Mouse (Mus musculus) kidney, embryonic 16.5 days (tissue): Measurements from ENCODE around the gene C1qb. TPM values are rescaled to one million over a fixed set of nuclear protein-coding genes. Genes with fewer than 3 reads are reported as not detected.

Experiments
- ATAC-seq: fragments of 200-750 bp; cut with Nextera tagmentation; 2 replicates; pipeline ENCODE4 v1.8.0; 2017; ENCODE audit warnings: moderate TSS enrichment; ENCODE audit not compliant: low FRiP score, low TSS enrichment
- H3K27ac ChIP-seq: fragments of 300-500 bp; sonication (generic); 2 replicates; pipeline ENCODE4 v1.5.1; 2014; ENCODE audit warnings: low read length
- H3K27me3 ChIP-seq: fragments of 300-500 bp; sonication (generic); 2 replicates; pipeline ENCODE4 v1.6.1; 2014; ENCODE audit warnings: low read length, control low read depth, mixed read lengths; ENCODE audit not compliant: insufficient read depth
- H3K36me3 ChIP-seq: fragments of 300-500 bp; sonication (generic); 2 replicates; pipeline ENCODE4 v1.6.1; 2014; ENCODE audit warnings: low read length, control low read depth, mixed read lengths; ENCODE audit not compliant: insufficient read depth
- H3K4me1 ChIP-seq: fragments of 300-500 bp; sonication (generic); 2 replicates; pipeline ENCODE4 v1.6.1; 2014; ENCODE audit warnings: low read length, control low read depth, mixed read lengths; ENCODE audit not compliant: insufficient read depth
- H3K4me2 ChIP-seq: fragments of 300-500 bp; sonication (generic); replicated peaks from 2 replicates; pipeline ENCODE4 v1.6.1; 2014; ENCODE audit warnings: low read depth, low read length
- H3K4me3 ChIP-seq: fragments of 300-500 bp; sonication (generic); 2 replicates; pipeline ENCODE4 v1.5.1; 2014; ENCODE audit warnings: mild to moderate bottlenecking, low read length
- H3K9ac ChIP-seq: fragments of 300-500 bp; sonication (generic); replicated peaks from 2 replicates; pipeline ENCODE4 v1.6.1; 2014; ENCODE audit warnings: low read length
- H3K9me3 ChIP-seq: fragments of 300-500 bp; sonication (generic); 2 replicates; pipeline ENCODE4 v1.6.1; 2016; ENCODE audit warnings: low read length, control low read depth
- WGBS: fragments of 180-500 bp; shearing (Covaris S2); extraction: QIAGEN DNeasy Blood & Tissue Kit; methylation state at CpG from one replicate; pipeline ENCODE4 v1.1.7; 2014; 5-methylcytosine and 5-hydroxymethylcytosine counted together
- polyA plus RNA-seq: library from polyadenylated mRNA; unstranded; fragments of >200 nt; fragmentation: Nextera tagmentation; extraction: Ambion mirVana; gene quantifications from 2 replicates; pipeline ENCODE4 v1.2.1, GENCODE M21; 2015

The C1qb gene
- polyA plus RNA-seq, 1 experiment from 2014 or later, result 40.1 TPM

DNA sequence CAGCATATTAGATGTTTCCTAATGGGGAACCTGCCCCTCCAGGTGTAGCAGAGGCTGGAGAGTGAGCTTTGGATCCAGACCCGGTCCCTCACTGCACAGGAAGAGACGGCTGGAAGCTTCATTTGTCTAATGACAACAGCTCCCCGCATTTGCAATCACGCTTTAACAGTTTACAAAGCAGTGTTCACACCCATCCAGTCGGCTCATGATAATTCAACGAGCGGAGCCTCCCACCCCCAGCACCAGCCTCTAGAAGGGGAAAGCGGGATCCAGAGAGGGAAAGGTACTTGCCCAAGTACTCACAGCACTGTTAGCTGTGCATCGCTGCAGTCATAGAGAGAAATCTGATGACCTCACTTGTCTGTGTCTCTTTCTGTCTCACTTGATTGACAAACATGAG is 47.5 kb downstream of the C1qb start:
- WGBS, result 63% methylated on average over 9 of the region's 9 CpGs
- no peak for ATAC-seq

DNA sequence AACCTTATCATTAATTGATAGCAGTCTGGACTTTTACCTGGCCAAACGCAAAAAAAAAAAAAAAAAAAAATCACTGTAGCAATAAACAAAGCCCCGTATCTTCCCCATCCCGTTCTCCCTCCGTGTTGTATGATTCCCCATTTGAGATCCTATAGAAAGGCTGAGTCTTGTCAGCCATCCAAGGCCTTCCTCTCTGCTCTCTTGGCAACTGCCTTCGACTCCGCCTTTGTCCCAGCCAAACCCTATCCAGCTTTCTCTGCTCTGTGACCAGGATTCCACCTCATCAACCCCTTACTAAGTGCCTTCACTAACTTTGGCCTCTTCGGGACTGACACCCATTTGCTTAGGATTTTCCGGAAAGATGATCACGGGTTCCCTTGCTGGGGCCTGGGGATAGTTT is 48.0 kb downstream of the C1qb start:
- 79% methylated on average over 9 of the region's 9 CpGs for WGBS

More for the DNA sequence above, 47.5 kb downstream of the C1qb start:
- H3K27ac ChIP-seq, result no peak overlapping the region
- no peak overlapping the region for H3K4me3 ChIP-seq
- H3K4me2 ChIP-seq, result no peak overlapping the region
- no peaks in the 10 kb centered on the region for H3K36me3 ChIP-seq
- no peaks in the 10 kb centered on the region for H3K9me3 ChIP-seq
- H3K4me1 ChIP-seq, result peaks cover 27% of the 10 kb centered on the region
- H3K9ac ChIP-seq, result no peak overlapping the region
- H3K27me3 ChIP-seq, result peaks cover 11% of the 10 kb centered on the region; the same call in 1 of the 2 replicates

DNA sequence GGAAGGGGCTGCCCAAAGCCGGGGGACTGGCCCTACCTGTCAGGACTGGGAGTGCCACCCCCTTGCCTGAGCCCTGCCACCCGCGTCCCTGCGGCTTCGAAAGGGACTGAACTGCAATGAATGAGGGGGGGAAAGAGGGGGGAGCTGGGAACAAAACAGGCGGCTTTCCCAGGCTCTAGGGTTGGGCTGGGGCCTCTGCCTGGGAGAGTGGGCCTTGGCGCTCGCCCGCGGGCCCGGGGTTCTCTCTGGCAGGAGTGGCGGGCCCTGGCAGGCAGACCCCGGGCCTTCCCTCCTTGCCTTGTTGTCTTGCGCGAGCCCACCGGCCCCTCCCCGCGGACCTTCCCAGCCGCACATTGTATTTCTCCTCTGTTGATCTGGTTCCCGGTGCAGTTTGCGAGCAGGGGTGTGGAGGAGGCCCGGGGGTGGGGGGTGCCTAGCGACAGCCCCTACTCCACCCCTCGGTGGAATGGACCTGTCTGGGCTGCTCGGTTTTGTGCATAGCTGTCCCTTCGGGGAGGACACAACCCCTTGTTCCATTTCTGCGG is 49.5 kb downstream of the C1qb start:
- no peaks in the 10 kb centered on the region for H3K36me3 ChIP-seq
- ATAC-seq, result peak; percentile 72
- H3K9ac ChIP-seq, result peak overlapping the region; percentile 89
- 3% methylated on average over 16 of the region's 27 CpGs for WGBS
- H3K9me3 ChIP-seq, result no peaks in the 10 kb centered on the region
- H3K4me3 ChIP-seq, result peak overlapping the region; percentile 81
- peaks cover 33% of the 10 kb centered on the region for H3K4me1 ChIP-seq
- H3K4me2 ChIP-seq, result peak overlapping the region; percentile 98
- H3K27ac ChIP-seq, result peak overlapping the region; percentile 86
- peaks cover 21% of the 10 kb centered on the region; the same call in 1 of the 2 replicates for H3K27me3 ChIP-seq

More for the DNA sequence above, 48.0 kb downstream of the C1qb start:
- H3K9me3 ChIP-seq, result no peaks in the 10 kb centered on the region
- no peak overlapping the region for H3K27ac ChIP-seq
- H3K9ac ChIP-seq, result no peak overlapping the region
- no peak overlapping the region for H3K4me3 ChIP-seq
- peaks cover 15% of the 10 kb centered on the region; the same call in 1 of the 2 replicates for H3K27me3 ChIP-seq
- H3K36me3 ChIP-seq, result no peaks in the 10 kb centered on the region
- peaks cover 28% of the 10 kb centered on the region for H3K4me1 ChIP-seq
- H3K4me2 ChIP-seq, result no peak overlapping the region
- no peak for ATAC-seq

DNA sequence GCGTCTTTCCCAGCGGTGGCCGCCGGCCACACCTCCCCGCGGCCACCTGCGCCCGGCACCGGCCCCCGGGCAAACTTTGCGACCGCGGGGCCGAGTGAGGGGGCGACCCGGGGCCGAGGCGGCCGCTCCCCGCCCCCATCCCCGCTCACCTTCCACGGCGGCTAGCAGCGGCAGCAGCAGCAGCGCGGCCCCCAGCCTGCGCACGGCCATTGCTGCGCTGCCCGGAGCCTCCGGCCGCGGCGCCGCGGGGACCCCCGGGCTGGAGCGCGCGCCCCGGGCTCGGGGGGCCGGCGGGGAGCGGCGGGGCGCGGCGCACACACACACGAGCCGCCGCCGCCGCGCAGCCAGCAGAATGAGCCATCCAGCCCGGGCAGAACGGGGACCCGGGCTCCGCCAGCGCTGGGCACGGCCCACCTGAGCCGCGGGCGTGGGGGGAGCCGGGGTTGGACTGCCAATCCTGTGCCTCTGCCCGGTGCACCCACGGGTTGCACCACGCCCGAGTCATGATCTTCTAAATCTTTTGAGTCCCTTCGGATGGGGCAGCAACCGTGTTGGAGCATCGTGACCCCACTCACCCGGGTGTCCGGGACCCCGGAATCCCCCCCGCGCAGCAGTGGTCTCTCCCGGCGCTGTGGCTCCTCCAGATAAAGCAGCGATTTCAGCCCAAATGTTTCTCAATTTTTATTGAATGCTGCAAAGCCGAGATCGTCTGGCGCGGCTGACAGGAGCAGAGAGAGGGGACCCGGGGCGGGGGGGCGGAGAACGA is 50.2 kb downstream of the C1qb start, which contains the start of gene Ephb2:
Gene Ephb2 (minus strand): TSS at position 368 of the 766 bp plus-strand sequence.
- Histone ChIP-seq H3K36me3 (no peaks in the 10 kb centered on the region), H3K27me3 (peaks cover 24% of the 10 kb centered on the region; the same call in 1 of the 2 replicates)
- WGBS, result under 1% methylated on average over 73 of the region's 88 CpGs

DNA sequence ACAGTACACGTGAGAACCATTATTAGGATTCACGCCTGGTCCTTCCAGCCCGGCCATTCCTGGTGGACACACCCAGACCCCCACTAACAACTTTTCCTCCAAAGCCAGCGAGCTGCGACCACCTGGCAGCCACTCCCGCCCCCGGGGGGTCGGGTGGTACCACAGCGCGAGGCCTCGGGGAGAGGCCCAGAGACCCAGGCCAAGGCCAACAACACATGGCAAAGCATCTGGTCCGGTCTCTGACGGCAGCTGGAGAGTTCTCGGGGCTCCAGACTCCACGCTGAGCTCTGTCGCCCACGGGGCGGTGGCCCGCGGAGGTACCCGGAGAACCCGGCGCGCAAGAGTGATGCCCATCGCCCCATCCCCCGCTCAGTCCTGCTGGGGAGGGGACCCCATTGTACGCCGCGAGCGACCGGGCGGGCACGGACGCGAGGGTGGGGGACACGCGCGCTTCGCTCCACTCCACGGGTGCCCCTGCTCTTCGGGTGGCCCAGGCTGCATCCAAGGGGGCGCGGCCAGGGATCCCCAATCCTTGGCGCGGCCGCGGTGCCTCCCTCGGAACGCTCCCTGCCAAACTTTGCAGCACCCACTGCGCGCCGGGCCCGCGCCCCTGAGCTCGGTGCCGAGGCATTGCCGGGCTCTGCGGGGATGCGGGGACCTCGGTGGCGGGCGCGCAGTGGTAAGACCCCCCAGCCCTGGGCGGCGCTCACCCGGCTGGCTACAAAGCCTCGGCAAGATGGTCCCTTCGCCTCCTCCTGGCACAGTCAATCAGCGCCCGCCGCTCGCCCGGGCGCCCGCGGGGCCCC is 51.0 kb downstream of the C1qb start:
- H3K36me3 ChIP-seq, result no peaks in the 10 kb centered on the region
- H3K9me3 ChIP-seq, result no peaks in the 10 kb centered on the region
- H3K27ac ChIP-seq, result no peak overlapping the region
- H3K4me3 ChIP-seq, result peak overlapping the region; percentile 81
- H3K4me2 ChIP-seq, result peak overlapping the region; percentile 98
- H3K9ac ChIP-seq, result peak overlapping the region; percentile 89
- under 1% methylated on average over 65 of the region's 76 CpGs for WGBS
- peaks cover 38% of the 10 kb centered on the region for H3K4me1 ChIP-seq
- ATAC-seq, result peak; percentile 21; the same call in 1 of the 2 replicates
- H3K27me3 ChIP-seq, result peaks cover 24% of the 10 kb centered on the region; the same call in 1 of the 2 replicates

More for the DNA sequence above, 50.2 kb downstream of the C1qb start, which contains the start of gene Ephb2:
- H3K4me2 ChIP-seq, result peak within 1 kb of the TSS; percentile 98
- peak within 1 kb of the TSS; percentile 89 for H3K9ac ChIP-seq
- peaks cover 32% of the 10 kb centered on the region for H3K4me1 ChIP-seq
- peak within 1 kb of the TSS; percentile 81 for H3K4me3 ChIP-seq
- ATAC-seq, result peak; percentile 77
- H3K27ac ChIP-seq, result peak within 1 kb of the TSS; percentile 86
- no peaks in the 10 kb centered on the region for H3K9me3 ChIP-seq

DNA sequence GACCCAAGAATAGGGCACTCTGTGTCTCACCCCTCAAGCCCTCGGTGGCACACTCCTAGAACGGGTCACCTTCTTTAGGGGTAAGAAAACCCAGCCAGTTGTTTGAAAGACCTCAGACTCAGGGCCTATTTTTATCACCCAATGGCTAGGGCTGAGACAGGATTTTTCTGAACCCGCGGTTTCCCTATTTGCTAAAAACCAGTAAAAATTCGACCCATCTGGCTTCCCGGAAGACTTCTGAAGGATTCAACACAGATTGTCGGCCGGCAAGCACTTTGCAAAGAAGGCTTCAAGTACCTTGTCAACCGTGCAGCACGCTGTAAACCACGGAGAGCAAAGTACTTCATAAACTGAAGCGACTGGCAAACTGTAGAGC is 51.6 kb downstream of the C1qb start:
- peaks cover 24% of the 10 kb centered on the region; the same call in 1 of the 2 replicates for H3K27me3 ChIP-seq

DNA sequence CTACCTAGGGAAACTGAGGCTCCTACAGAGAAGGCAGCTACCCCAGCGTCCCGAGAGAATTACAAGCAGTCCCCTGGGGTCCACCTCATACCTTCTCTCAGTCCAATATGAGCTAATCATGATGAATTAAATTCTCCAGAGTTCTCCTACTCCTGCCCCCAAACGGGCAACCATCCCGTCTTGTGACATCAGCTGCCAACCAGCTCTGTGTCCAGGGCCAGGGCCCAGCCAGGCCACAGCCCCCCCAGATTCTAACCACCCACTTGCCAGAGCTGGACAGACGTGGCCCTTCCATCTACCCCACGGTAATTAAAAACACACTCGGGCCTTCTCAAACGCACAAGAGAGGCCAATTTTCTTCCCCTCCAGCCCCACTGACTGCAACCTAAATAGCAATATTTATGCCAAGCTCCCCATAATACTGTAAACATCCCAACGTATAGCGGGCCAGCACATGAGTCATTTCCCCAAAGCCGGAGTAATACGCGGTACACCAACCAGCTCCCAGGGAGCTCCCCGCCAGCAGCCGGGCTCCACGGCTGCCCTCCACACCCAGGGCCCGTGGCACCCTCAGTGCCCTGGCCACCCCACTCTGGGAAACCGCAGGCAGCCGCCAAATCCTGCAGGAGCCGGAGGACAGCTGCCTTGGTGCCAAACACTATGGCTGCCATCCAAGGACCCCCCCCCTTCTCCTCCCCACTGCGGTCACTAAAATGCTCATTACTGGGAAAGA is 52.2 kb downstream of the C1qb start:
- WGBS, result 67% methylated on average over 21 of the region's 21 CpGs
- peaks cover 24% of the 10 kb centered on the region; the same call in 1 of the 2 replicates for H3K27me3 ChIP-seq
- no peak overlapping the region for H3K27ac ChIP-seq
- peak overlapping the region; percentile 98 for H3K4me2 ChIP-seq
- ATAC-seq, result no peak
- no peaks in the 10 kb centered on the region for H3K9me3 ChIP-seq
- H3K36me3 ChIP-seq, result no peaks in the 10 kb centered on the region
- H3K4me1 ChIP-seq, result peaks cover 50% of the 10 kb centered on the region
- H3K4me3 ChIP-seq, result peak overlapping the region; percentile 81; the same call in 1 of the 2 replicates
- no peak overlapping the region for H3K9ac ChIP-seq

More for the DNA sequence above, 51.6 kb downstream of the C1qb start:
- peaks cover 44% of the 10 kb centered on the region for H3K4me1 ChIP-seq
- peak overlapping the region; percentile 81 for H3K4me3 ChIP-seq
- H3K4me2 ChIP-seq, result peak overlapping the region; percentile 98
- no peak overlapping the region for H3K27ac ChIP-seq
- WGBS, result 13% methylated on average over 12 of the region's 12 CpGs
- peak overlapping the region; percentile 89 for H3K9ac ChIP-seq
- no peaks in the 10 kb centered on the region for H3K9me3 ChIP-seq
- H3K36me3 ChIP-seq, result no peaks in the 10 kb centered on the region
- no peak for ATAC-seq

DNA sequence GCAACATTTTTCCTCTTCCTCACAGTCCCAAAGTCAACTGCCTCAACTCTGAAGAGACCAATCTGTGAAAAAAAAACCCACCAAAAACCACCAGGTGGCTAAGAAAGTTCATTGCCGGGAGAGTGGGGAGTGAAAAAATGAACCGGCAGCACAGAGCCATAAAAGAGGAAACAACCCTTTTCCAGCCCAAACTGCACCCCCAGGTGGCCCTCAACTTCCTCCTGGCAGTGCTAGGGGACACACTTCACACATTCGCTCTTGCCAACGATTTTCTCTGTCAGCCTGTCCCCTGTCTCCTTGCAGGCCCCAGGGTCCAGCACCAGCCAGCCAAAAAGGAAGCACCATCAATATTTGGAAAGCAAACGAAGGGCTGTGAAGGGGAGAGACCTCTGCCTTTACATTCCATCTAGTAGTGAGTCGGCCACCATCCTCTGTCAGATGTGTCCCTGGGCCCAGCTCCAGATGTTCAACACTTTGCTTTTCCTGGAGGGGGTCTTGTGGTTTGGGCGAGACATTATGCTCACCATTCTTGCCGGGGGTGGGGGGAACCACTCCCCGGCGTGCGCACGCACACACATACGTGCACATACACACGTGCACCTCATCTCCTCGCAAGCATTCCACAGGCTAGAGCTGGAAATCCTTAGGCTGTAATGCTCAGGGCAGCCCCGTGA is 53.3 kb downstream of the C1qb start:
- Histone ChIP-seq H3K36me3 (no peaks in the 10 kb centered on the region), H3K4me2 (no peak overlapping the region), H3K9ac (no peak overlapping the region), H3K27ac (no peak overlapping the region), H3K4me1 (peaks cover 53% of the 10 kb centered on the region), H3K9me3 (no peaks in the 10 kb centered on the region), H3K4me3 (no peak overlapping the region), H3K27me3 (peaks cover 16% of the 10 kb centered on the region; the same call in 1 of the 2 replicates)
- ATAC-seq, result no peak
- WGBS, result 62% methylated on average over 16 of the region's 16 CpGs
